Mouse (Mus musculus): ENCODE results near the gene Numbl. TPM values are rescaled to one million over a fixed set of nuclear protein-coding genes. Genes with fewer than 3 reads are reported as not detected.

Numbl gene
- total RNA-seq, 4 experiments from 2014 or later = 1.5 to 3.4 (median 2.2) TPM

DNA sequence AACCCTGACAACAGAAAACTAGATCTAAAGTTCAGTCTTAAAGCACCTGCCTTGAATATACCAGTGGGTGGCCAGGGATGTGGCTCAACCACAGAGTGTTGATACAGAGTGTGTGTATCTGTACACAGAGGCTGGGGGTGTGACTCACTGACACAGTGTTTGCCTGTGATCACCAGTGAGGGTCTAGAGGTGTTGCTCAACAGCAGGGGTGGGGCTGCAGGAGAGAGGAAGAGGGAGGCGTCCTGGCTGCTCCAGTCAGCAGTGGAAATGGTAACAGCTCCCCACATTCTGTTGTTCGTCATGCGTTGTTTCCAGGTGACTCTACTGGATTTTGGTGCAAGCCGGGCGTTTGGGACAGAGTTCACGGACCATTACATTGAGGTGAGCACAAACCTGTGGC is 6.3 kb upstream of the Numbl start:
- no peak for DNase-seq (ENCODE audit: low spot score in 2 of 2)

DNA sequence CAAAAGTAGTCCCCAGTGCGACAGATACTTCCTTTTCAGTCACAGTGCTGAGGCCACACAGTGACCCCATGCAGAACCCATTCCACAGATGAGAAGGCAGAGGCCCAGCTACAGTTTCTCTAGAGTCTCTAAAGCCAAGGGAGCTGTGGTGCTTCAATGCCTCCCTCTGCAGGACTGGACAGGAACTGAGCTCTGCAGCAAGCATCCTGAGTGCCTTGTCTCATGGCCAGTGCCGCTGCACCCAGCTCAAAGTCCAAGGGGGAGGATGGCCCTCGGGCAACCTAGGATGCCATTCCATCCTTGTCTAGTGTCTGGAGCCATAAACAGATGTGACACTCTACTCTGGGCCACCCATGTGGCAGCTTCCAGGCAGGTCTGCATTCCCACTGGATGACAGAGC is 2.5 kb upstream of the Numbl start:
- DNase-seq (ENCODE audit: low spot score in 2 of 2) = no peak

GRCm38 (mm10) chr7:27257046-27257851 is 984 bp upstream of the Numbl start:
- DNase-seq (ENCODE audit: low spot score in 2 of 2) = peak in 1 of 2 experiments; percentile 39

- DNase-seq (ENCODE audit: low spot score in 2 of 2) = no peak
Measured at GRCm38 (mm10) chr7:27257852-27258204, 405 bp upstream of the Numbl start.

- no peak for DNase-seq (ENCODE audit: low spot score in 2 of 2)
Measured at GRCm38 (mm10) chr7:27259271-27259721, 1.1 kb downstream of the Numbl start.

GRCm38 (mm10) chr7:27259771-27260170 is 1.5 kb downstream of the Numbl start:
- no peak for DNase-seq (ENCODE audit: low spot score in 2 of 2)

DNA sequence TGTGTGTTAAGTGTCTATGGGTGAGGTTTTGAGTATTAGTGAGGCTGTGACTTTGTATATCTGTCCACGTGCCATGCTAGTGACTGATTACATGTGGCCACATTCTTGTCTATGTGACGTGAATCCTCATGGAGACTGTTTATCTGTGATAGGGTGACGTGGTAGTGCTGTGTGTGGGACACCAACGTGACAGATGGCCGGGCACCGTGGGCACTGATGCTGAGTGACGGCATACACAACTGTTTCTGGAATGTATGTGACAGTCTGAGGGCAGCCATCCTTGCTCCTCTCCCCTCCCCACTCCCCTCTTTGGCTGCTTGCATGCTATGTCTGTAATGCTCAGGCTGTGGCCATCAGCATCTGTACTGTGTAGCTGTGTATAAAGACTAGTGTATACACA is 2.6 kb downstream of the Numbl start:
- no peak for DNase-seq (ENCODE audit: low spot score in 2 of 2)

- no peak for DNase-seq (ENCODE audit: low spot score in 2 of 2)
Measured at GRCm38 (mm10) chr7:27261888-27262287, 3.7 kb downstream of the Numbl start.

- no peak for DNase-seq (ENCODE audit: low spot score in 2 of 2)
Measured at GRCm38 (mm10) chr7:27264761-27265160, 6.5 kb downstream of the Numbl start.

GRCm38 (mm10) chr7:27266515-27267128 is 8.4 kb downstream of the Numbl start:
- DNase-seq (ENCODE audit: low spot score in 2 of 2) = no peak

- DNase-seq (ENCODE audit: low spot score in 2 of 2) = no peak
Measured at GRCm38 (mm10) chr7:27271423-27271822, 13.2 kb downstream of the Numbl start.

DNA sequence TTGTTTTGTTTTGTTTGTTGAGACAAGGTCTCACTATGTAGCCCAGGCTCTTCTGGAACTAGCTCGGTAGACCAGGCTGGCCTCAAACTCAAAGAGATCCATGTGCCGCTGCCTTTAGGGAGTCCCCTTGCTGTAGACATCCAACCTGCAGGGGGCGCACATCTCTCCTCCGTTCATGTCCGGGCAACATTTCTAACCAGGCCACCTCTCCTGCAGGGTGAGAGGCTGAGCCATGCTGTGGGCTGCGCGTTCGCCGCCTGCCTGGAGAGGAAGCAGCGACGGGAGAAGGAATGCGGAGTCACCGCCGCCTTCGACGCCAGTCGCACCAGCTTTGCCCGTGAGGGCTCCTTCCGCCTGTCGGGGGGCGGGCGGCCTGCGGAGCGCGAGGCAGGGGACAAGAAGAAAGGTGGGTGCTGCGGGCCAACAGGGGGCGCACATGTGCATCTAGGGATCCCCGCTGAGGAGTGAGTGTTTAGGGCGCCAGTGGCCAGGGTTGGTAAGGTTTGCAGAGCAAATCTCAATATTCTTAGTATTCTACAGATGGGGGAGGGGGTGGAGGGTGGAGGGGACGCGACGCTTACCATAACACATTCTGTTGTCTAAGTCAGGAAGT is 15.6 kb downstream of the Numbl start:
- DNase-seq (ENCODE audit: low spot score in 2 of 2) = no peak

DNA sequence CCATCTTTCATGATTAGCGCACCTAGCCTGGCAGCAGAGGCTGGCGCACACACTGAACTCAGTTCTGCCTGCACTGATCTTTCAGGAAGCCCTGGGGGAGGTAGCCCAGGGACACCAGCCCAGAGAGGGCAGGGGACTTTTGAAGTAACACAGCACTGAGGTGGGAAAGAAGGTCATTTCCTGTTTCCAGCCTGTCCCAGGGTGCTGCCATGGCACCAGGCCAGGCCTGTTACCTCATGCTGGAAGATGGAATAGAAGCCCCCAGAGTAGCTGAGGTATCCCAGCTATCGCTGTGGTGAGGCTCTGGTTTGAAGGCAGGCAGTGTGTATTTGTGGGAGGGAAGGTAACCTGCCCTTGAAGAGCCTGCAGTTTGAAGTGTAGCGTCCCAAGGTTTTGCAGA is 16.7 kb downstream of the Numbl start:
- DNase-seq (ENCODE audit: low spot score in 2 of 2) = no peak

DNA sequence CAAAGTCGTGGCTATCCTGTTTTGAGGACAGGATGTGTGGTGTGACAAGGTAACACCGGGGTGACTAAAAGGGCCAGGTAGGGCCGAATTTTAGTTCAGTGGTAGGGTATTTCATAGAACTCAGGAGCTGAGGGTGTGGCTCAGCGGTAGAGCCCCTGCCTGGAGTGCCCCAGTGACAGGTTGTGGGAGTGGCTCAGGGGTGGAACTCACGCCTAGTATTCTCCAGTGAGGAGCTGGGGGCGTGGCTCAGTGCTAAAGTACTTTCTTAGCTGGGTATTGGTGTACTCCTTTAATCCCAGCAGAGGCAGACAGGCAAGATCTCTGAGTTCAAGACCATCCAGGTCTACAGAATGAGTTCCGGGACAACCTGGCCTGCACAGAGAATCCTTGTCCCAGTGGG is 17.8 kb downstream of the Numbl start:
- no peak for DNase-seq (ENCODE audit: low spot score in 2 of 2)

DNA sequence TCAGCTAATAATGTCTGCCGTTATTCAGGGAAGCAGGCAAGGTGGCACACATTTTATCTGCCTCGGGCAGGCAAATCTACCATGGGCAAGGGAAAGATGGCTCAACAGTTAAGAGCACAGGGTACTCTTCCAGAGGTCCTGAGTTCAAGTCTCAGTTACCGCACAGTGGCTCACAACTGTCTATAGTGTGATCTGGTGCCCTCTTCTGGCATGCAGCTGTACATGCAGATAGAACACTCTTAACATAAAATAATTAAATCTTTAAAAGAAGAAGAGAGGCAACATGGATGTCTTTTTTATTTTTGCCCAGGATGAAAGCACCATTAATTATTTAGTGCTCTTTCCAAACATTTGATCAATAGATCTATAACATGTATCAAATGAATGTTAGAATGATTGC is 19.0 kb downstream of the Numbl start:
- no peak for DNase-seq (ENCODE audit: low spot score in 2 of 2)

DNA sequence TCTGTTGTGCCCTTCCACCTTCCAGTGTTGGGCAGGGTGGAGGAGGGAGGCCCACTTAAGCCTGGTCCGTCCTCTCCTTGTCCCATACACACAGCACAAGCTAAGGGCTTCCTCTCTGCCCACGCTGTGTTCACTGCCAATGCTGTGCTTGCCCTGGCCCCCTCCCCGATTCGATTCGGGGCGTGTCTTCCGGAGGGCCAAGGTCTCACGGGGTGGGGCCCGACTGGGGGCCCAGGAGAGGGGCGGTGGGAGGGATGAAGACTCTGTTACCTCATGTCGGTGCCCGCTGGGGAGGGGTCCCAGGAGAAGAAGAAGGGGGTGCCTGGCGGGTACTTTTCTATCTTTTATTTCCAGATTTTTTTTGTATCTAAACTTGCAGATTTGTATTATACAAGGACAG is 23.5 kb downstream of the Numbl start:
- no peak for DNase-seq (ENCODE audit: low spot score in 2 of 2)

DNA sequence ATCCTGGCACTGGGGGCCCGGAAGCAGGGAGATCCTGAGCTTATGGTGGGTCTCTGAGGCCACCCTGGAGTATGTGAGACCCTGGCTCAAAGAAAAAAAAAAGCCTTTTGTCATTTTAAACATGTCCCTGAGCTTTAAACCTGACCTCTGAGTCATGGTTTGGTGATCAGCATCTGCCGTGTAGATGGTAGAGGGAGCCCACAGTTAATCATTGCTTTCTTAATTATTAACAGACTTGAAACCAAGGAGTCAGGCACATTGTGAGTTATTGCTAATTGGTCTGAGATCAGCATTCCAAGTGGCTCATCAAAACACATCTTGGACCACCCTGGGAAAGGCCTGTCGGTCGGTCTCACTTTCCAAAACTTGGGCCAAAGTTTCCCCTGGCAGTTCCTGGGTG is 24.0 kb downstream of the Numbl start:
- DNase-seq (ENCODE audit: low spot score in 2 of 2) = no peak

GRCm38 (mm10) chr7:27284865-27285697 is 26.8 kb downstream of the Numbl start:
- DNase-seq (ENCODE audit: low spot score in 2 of 2) = peak; percentile 64 to 77

DNA sequence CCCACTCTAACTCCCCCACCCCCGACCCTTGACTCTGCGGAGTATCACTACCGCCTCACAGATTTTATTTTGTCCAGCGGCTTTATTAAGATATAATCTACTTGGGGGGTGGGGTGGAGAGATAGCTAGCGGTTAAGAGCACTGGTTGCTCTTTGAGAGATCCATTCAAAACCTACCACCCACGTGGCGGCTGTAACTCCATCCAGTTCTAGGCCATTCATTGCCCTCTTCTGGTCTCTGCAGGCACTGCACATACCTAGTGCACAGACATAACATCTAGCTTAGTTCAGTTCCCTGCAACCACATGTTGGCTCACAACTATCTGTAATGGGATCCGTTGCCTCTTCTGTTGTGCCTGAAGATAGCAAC is 27.4 kb downstream of the Numbl start:
- DNase-seq (ENCODE audit: low spot score in 2 of 2) = peak; percentile 40 to 48

- no peak for DNase-seq (ENCODE audit: low spot score in 2 of 2)
Measured at GRCm38 (mm10) chr7:27288732-27289131, 30.5 kb downstream of the Numbl start.

GRCm38 (mm10) chr7:27290555-27290954 is 32.3 kb downstream of the Numbl start:
- DNase-seq (ENCODE audit: low spot score in 2 of 2) = no peak

All from gastrocnemius, adult 8-10 months (tissue).